Mouse (Mus musculus): ENCODE results near the gene Fbxl14.

Gene Fbxl14

GRCm38 (mm10) chr6:119491997-119492629 is 12.6 kb downstream of the Fbxl14 start:
- CTCF ChIA-PET = interaction anchor here (0.5 kb wide), 1 partner anchor 85 kb away, joined by 6 read pairs; no protein-coding TSS in a partner anchor

- CTCF ChIA-PET = interaction anchor here (0.5 kb wide), 1 partner anchor 85 kb away, joined by 6 read pairs; no protein-coding TSS in a partner anchor
Observed at GRCm38 (mm10) chr6:119492630-119493014, 13.2 kb downstream of the Fbxl14 start.

- CTCF ChIA-PET = no interaction called here
Observed at GRCm38 (mm10) chr6:119499271-119499670, 19.8 kb downstream of the Fbxl14 start.

DNA sequence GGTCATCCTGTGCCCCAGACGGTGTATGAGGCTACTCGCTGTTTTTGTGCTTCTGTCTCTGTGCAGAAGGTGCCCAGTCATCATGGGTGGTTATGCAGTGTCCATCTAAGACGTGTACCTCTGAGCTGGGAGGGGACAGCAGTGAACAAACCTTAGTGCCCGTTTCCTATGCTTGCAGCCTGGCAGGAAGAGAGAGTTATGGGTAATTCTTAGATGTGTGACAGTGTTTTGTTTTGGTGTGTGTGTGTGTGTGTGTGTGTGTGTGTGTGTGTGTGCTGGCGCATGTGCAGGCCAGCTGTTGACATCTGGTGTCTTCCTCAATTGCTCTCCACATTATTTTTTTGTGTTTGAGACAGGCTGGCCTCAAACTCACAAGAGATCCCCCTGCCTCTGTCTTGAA is 20.6 kb downstream of the Fbxl14 start:
- CTCF ChIA-PET = no interaction called here

DNA sequence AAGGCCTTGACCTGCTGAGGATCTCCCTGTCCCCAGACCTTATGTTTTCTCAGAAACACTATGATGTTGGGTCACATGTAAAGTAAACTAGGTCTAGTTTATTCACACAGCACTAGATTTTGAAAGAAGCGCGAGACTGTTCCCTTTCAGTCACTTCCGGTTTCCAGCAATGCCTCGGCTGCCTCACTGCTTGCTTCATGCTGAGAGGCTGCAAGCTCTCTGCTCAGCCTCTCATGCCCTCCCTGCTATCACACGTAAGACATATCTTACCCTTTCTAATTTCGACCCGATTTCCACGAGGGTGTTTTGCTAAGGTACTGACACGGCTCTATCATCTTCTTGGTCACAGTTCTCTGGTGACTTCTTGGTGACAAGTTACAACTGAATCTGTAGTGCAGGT is 22.6 kb downstream of the Fbxl14 start:
- CTCF ChIA-PET = no interaction called here

- CTCF ChIA-PET = no interaction called here
Observed at GRCm38 (mm10) chr6:119504756-119505155, 25.3 kb downstream of the Fbxl14 start.

DNA sequence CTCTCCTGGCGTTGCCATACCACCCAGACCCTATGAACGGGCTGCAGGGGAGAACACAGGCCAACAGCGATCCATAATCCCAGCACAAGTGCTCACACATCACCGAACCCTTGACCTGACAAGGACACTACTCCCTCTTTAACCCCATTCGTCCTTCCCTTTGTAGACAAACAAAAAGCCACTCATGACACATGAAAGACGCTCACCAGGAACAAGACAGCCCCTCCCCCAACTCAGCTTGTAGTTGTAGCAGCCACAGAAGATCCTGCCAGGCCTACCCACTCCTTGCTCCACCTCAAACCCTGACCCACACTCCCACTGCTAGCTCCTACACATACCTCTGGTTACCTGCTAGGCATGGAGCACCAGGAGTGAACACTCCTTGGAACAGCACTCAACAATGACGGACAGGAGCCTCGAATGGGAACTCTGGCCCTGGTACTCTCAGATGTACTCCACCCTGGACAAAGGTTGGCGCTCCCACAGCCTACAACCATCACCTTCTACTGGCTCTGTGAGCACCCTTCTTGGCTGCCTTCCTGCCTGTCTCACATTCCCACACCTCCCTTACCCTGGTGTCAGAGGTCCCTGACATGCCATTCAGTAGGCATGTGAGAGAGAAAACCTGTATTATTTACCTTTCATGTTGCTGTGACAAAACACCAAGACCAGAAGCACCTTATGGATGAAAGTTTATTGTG is 26.2 kb downstream of the Fbxl14 start:
- CTCF ChIA-PET = no interaction called here

GRCm38 (mm10) chr6:119508221-119508620 is 28.8 kb downstream of the Fbxl14 start:
- CTCF ChIA-PET = no interaction called here

- CTCF ChIA-PET = no interaction called here
Observed at GRCm38 (mm10) chr6:119508634-119509375, 29.3 kb downstream of the Fbxl14 start.

DNA sequence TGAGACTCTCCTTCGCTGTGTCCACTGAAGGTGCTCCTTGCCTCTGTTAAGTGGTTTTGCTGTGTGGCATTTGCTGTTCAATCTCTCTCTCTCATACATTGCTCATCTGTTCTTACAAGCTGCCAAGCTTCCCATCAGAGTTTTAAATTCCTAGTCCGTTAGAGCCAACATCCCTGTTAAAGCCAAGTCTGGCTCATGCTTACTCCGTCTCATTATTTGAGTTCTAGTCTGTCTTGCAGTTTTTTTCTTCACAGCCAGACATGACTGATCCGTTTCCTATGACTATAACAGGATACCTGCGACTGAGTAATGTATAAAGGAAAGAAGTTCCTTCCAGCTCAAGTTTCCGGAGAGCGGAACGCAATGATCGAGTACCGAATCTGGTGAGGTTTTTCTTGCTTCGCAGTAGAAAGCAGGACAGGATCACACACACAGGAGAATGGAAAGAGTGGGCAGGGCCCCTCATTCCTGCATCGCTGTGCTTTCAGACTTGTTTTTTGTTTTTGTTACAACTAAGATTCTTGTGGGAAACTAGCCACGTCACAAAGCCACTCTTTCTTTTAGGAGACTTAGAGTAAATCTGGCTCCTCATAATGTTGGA is 30.1 kb downstream of the Fbxl14 start:
- CTCF ChIA-PET = no interaction called here

- CTCF ChIA-PET = no interaction called here
Observed at GRCm38 (mm10) chr6:119512701-119513100, 33.2 kb downstream of the Fbxl14 start.

- CTCF ChIA-PET = no interaction called here
Observed at GRCm38 (mm10) chr6:119513452-119513851, 34.0 kb downstream of the Fbxl14 start.

GRCm38 (mm10) chr6:119514085-119514484 is 34.6 kb downstream of the Fbxl14 start:
- CTCF ChIA-PET = no interaction called here

DNA sequence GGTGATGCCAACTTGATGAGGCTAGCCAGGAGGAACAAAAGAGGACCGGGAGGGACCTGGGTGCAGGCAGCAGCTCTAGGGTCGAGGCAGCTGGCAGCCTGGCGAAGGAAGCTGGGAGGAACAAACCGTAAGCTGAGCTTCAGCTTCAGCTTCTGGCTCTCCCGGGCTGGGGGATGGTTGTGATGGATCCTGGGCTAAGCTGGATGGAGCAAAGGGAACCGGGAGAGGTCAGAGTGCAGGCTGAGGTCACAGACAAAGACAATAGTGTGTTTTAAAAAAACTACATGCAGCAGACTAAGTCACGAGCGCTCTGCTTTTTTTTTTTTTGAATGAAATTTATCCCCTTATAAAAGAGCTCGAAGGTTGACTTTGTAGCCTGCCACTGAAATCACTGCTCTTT is 41.3 kb downstream of the Fbxl14 start:
- CTCF ChIA-PET = no interaction called here

DNA sequence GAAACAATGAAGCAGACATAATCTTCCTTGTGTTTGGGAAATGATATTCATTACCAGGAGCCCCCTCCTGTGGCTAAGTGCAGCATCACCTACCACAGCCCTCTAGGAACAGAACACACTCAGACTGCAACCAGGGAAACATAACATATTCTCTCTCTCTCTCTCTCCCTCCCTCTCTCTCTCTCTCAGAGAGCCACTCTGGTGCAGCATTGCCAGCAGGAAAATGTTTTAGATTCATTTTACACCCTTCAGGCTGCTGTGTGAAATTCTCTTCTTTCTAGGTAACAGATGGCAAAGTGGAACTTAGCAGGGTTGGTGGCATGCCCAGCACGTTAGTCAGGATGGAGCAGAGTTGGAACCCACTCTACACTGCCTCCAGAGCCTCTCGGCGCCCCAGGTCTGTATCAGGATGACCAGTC is 42.0 kb downstream of the Fbxl14 start:
- CTCF ChIA-PET = no interaction called here

- CTCF ChIA-PET = no interaction called here
Observed at GRCm38 (mm10) chr6:119521931-119522391, 42.5 kb downstream of the Fbxl14 start.

GRCm38 (mm10) chr6:119526498-119526897 is 47.0 kb downstream of the Fbxl14 start:
- CTCF ChIA-PET = no interaction called here

DNA sequence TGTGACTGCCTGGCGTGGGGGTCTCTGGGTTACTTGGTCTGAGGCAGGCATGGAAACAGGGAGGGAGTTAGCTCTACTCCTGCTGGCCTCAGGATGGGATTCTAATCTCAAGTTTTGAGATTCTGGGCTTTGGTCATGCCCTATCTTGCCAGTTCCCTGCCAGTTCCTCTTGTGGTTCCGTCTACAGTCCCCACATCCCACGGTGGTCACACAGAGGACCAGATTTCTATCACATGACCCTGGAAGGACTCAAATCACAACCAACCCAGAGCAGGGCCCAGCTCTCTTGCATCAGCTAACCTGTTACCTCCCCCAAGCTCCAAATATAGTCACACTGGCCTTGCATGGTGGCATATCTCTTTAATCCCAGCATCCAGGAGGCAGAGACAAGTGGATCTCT is 50.2 kb downstream of the Fbxl14 start:
- CTCF ChIA-PET = interaction anchor here (0.5 kb wide), 1 partner anchor 772 kb away, joined by 3 read pairs; no protein-coding TSS in a partner anchor
